Mouse (Mus musculus): ENCODE measurements around the gene Gli3. TPM values are rescaled to one million over a fixed set of nuclear protein-coding genes. Genes with fewer than 3 reads are reported as not detected.

Gli3 gene
- total RNA-seq, 1 experiment from 2014 or later = 10.1 TPM

GRCm38 (mm10) chr13:15664580-15665201 is 201.7 kb downstream of the Gli3 start:
- DNase-seq = no peak

- DNase-seq = no peak
Observed at GRCm38 (mm10) chr13:15665514-15665913, 202.5 kb downstream of the Gli3 start.

GRCm38 (mm10) chr13:15670144-15670961 is 207.3 kb downstream of the Gli3 start:
- no peak for DNase-seq

- no peak for DNase-seq
Observed at GRCm38 (mm10) chr13:15670962-15671313, 207.9 kb downstream of the Gli3 start.

- DNase-seq = no peak
Observed at GRCm38 (mm10) chr13:15675480-15675879, 212.4 kb downstream of the Gli3 start.

GRCm38 (mm10) chr13:15677106-15677760 is 214.2 kb downstream of the Gli3 start:
- no peak for DNase-seq

GRCm38 (mm10) chr13:15681530-15681929 is 218.5 kb downstream of the Gli3 start:
- no peak for DNase-seq

GRCm38 (mm10) chr13:15683006-15683405 is 220.0 kb downstream of the Gli3 start:
- no peak for DNase-seq

GRCm38 (mm10) chr13:15688074-15688825 is 225.2 kb downstream of the Gli3 start:
- peak; percentile 3 for DNase-seq

GRCm38 (mm10) chr13:15688826-15689501 is 225.9 kb downstream of the Gli3 start:
- DNase-seq = no peak

GRCm38 (mm10) chr13:15691751-15692464 is 228.9 kb downstream of the Gli3 start:
- DNase-seq = no peak

GRCm38 (mm10) chr13:15692465-15692809 is 229.4 kb downstream of the Gli3 start:
- DNase-seq = no peak

- DNase-seq = no peak
Observed at GRCm38 (mm10) chr13:15698284-15698683, 235.2 kb downstream of the Gli3 start.

- DNase-seq = no peak
Observed at GRCm38 (mm10) chr13:15699116-15699515, 236.1 kb downstream of the Gli3 start.

GRCm38 (mm10) chr13:15704669-15705068 is 241.6 kb downstream of the Gli3 start:
- no peak for DNase-seq

- DNase-seq = peak; percentile 24
Observed at GRCm38 (mm10) chr13:15707481-15707881, 244.4 kb downstream of the Gli3 start.

- DNase-seq = no peak
Observed at GRCm38 (mm10) chr13:15713486-15713885, 250.5 kb downstream of the Gli3 start.

GRCm38 (mm10) chr13:15714331-15714725 is 251.3 kb downstream of the Gli3 start:
- no peak for DNase-seq

GRCm38 (mm10) chr13:15714726-15715437 is 251.8 kb downstream of the Gli3 start:
- DNase-seq = peak; percentile 14

- no peak for DNase-seq
Observed at GRCm38 (mm10) chr13:15721446-15721845, 258.4 kb downstream of the Gli3 start.
